Mouse (Mus musculus): ENCODE results near the gene Slc9a3.

The Slc9a3 gene

DNA sequence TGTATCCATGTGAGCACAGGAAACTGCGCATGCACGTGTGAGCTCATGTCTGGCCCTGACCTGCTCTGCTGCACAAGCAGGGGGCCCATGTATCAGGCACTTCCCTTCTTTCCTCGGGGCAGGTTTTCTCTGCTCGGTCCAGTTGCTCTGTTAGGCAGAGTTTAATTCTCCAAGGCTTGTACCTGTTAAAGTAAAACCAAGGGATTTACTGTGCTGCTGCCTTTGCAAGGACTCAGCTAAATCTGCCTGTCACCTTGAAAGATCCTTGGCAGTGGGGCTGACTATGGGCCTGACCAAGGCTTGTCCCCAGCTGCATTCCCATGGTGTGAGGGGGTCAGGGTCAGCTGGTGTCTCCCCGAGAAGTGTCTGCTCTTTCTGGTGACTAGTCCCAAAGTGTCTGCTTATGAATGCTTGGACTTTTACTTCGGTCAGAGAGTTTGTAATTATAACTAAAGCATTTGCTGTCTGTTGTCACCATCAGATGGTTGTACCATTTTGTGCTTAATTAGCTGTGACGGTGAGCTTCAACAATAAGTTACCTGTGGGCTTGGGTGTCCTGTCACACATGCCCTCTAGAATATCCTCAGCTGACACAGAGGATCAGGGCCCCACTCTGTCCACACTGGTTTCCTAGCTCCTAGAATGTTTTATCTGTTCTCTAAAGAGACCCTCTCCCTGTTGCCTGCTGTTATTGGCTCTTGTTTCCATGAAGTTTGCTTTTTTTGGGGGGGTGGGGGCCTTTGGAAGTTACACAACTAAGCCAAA, 23.0 kb downstream of the Slc9a3 start:
- in situ Hi-C loops (cut with MseI, MboI) = no loop called here

DNA sequence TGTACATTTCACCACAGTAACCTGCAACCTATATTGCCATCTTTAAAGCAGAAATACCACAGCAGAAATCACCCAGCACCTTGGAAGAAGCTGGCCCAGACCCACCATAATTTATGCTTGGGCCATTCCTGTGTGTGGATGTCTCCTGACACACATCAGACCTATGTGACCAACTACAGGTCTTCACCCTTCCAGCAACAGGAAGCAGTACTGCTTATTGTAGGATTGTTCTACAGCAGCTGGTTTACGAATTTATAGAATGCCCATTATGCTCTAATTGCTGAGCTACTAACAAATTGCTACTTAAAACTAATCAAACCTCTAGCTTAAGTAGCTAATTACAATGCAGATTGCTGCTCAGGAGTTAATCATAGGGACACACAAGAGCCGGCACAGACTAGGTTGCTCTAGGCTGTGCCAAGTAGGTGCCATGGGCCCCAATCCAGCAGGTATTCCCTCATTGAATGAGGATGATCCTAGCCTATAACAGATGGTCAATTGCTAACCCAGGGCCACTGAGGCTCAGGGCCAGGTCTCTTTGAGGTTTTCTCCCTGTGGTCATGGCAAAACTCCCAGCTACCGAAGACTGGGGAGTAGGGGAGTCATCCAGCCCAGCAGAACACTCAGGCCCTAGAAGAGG, 24.8 kb downstream of the Slc9a3 start:
- in situ Hi-C loops (cut with MseI, MboI) = no loop called here

GRCm38 (mm10) chr13:74147327-74147726, 26.1 kb downstream of the Slc9a3 start:
- in situ Hi-C loops (cut with MseI, MboI) = no loop called here

- in situ Hi-C loops (cut with MseI, MboI) = no loop called here
Observed at GRCm38 (mm10) chr13:74166348-74167056, 45.2 kb downstream of the Slc9a3 start.

DNA sequence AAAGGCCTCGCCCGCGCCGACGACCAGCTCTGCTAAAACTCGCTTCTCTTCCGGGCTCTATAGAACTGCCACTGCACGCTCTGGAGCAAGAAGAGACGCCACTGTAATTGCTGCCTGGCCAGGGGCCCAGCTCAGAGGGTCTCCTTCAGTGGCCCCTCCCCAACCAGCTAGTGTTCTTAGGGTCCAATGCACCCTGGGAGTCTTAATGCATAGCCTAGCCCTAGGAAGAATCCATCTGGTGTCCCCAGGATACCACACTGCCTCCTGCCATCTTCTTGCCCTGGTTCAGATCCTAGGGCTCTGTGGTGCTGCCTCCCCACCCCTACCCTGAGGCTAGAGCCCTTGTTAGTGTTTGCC, 45.8 kb downstream of the Slc9a3 start:
- in situ Hi-C loops (cut with MseI, MboI) = no loop called here

DNA sequence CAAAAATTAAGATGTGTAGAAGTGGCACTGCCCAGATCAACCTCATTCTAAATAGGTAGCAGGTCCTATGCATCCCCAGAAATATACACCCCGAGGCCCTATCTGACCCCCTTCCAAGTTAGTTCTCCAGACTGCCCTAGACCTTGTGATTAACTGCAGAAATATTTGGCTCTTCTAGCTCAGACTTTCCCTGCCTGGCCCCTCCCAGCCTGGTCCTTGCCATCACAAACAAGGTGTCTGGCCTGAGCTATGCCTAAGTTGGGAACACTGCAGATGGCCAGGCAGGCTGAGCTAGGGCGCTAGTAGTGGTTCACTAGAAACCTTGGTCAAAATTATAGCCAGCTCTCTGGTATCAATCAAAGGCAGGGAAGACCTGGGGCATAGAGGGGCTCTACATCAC, 46.2 kb downstream of the Slc9a3 start:
- in situ Hi-C loops (cut with MseI, MboI) = no loop called here

GRCm38 (mm10) chr13:74169446-74170164, 48.3 kb downstream of the Slc9a3 start:
- in situ Hi-C loops (cut with MseI, MboI) = no loop called here

DNA sequence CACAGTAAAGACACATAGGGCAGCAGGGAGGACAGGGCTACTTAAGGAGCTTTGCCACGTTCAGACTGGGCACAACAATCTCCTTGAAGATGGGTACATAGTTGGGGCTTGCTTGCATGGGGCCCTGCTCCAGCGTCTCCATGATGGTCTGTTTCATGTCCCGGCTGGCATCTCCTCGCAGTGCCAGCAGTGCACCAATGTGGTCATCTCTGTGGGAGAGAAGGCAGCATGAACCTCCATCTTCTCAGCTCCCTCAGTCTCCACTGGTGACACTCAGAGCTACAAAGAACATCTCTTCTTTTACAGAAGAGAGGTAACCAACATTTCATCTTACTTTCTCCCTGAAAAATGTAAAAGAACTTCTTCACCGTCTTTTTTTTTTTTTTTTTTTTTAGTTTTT, 50.8 kb downstream of the Slc9a3 start:
- in situ Hi-C loops (cut with MseI, MboI) = no loop called here

GRCm38 (mm10) chr13:74183011-74183695, 61.9 kb downstream of the Slc9a3 start:
- in situ Hi-C loops (cut with MseI, MboI) = no loop called here

DNA sequence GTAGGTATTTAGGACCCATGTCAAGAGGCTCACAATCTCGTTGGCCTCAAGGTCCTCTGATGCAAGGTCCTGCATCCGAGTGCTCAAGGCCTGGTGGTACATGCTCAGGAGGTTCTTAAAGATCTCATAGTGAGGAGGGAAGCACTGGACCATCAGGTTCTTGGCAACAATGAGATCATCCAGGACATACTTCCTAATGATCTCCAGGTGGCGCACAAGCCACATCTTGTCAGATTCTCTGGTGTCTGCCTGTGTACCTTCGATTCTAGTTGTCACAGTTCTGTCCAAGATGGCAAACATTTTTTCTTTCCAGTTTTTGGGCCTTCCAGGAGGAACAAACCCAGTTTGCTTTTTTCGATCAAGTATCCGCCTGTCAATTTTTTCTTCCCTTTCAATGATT, 71.4 kb downstream of the Slc9a3 start:
- in situ Hi-C loops (cut with MseI, MboI) = no loop called here

DNA sequence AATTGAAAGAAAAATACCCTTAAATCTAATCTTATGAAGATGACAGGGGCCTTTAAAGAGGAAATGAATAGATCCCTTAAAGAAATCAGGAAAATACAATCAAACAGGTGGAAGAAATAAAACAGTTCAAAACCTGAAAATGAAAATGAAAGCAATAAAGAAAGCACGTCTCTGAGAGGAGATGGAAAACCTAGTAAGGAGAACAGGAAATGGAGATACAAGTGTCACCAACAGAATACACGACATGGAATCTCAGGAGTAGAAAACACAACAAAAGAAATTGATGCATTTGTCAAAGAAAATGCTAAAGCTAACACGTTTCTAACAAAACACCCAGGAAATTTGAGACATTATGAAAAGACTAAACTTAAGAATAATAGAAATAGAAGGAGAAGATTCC, 75.2 kb downstream of the Slc9a3 start:
- in situ Hi-C loops (cut with MseI, MboI) = no loop called here

GRCm38 (mm10) chr13:74208317-74208985, 87.2 kb downstream of the Slc9a3 start, which contains the start of gene Exoc3:
TSS of gene Exoc3 (minus strand) at chr13:74208732.
- in situ Hi-C loops (cut with MseI, MboI) = no loop called here

DNA sequence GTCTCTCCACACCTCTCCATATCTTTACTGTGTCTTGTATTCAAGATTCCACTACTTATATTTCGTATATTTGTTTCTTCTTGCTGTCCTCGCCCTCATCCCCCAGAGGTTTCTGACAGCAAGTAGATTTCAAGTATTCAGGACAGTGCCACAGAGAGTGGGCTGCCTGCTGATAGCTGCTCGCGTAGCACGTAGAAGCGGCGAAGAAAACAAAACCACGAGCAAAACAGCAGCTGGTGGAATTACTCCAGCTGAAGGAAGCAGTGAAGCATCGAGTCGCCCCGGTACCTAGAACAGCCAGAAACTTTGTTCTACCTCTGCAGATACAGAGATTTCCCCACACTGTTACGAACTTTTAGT, 87.7 kb downstream of the Slc9a3 start:
- in situ Hi-C loops (cut with MseI, MboI) = no loop called here

DNA sequence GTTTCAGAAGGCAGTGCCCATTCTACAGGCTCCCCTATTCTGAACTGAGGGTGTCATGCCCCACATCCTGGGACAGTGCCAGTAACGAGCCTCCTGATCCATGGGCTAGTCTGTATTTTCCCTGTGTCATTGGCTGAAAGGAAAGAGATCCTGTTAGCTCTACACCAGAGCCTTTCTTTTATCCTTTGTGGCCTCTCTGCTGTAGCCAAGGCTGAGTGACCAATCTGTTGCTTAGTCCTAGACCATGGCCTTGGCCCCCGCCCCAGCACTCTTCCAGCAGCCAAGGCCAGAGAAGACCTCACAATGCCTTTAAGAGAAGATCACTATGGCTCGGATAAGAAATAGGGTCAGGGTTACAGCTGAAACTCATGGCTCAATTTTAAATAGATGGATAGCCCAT, 97.2 kb downstream of the Slc9a3 start:
- in situ Hi-C loops (cut with MseI, MboI) = no loop called here
